Comparison of ENCODE assay signal across 39 mouse cellular contexts in genomic region chr10:127906138-127906537, GRCm38 (mm10). TPM values are rescaled to one million over a fixed set of nuclear protein-coding genes. Genes with fewer than 3 reads are reported as not detected.
"Had no signal": no experiment of that assay in that cellular context is flagged by ENCODE, and none has a peak within 500 bp of the region (broad histone marks: within the 10 kb centered on the region; RNA-seq: fewer than 3 reads in every experiment).

No protein-coding gene starts in this region.

- H3K27me3 ChIP-seq: heart, embryonic 13.5 days; heart, embryonic 15.5 days; hindbrain, embryonic 13.5 days; hindbrain, embryonic 15.5 days; kidney, embryonic 15.5 days; limb, embryonic 12.5 days had no signal

- DNase-seq: gastrocnemius, postnatal 14 days; gastrocnemius, postnatal 36 days; heart, adult 2 months; heart, postnatal 14 days; heart, postnatal 36 days; kidney, adult 11 months; kidney, adult 2 months; kidney, adult 9 months; kidney, postnatal 14 days; kidney, postnatal 36 days; layer of hippocampus, adult 9-11 months; liver had no signal

- H3K4me1 ChIP-seq: hindbrain, embryonic 15.5 days; limb, embryonic 10.5 days; limb, embryonic 12.5 days had no signal

- H3K4me3 ChIP-seq: heart, adult 2 months; heart, embryonic 13.5 days; heart, embryonic 15.5 days; hindbrain, embryonic 13.5 days; hindbrain, embryonic 15.5 days; kidney, embryonic 15.5 days; left cerebral cortex, adult 2 months; limb, embryonic 10.5 days; limb, embryonic 12.5 days had no signal

- H3K27ac ChIP-seq: heart, adult 2 months; heart, embryonic 13.5 days; heart, embryonic 15.5 days; hindbrain, embryonic 13.5 days; hindbrain, embryonic 15.5 days; hindbrain, postnatal 0 days; kidney, embryonic 15.5 days; kidney, postnatal 0 days; left cerebral cortex, adult 2 months; limb, embryonic 10.5 days; limb, embryonic 12.5 days had no signal

- H3K36me3 ChIP-seq: heart, embryonic 13.5 days; heart, embryonic 15.5 days; hindbrain, embryonic 13.5 days; hindbrain, embryonic 15.5 days; kidney, embryonic 15.5 days; limb, embryonic 10.5 days; limb, embryonic 12.5 days had no signal

RNA-seq across cellular contexts. Expression of gene Sdr9c7, which starts 7.8 kb away (rescaled TPM):
- total RNA-seq: gastrocnemius, adult 18-20 months; gastrocnemius, adult 8-10 months; gastrocnemius, postnatal 14 days; gastrocnemius, postnatal 36 days; heart, adult 2 months; heart, postnatal 36 days; hematopoietic stem cell, adult 5-6 weeks; hindbrain, postnatal 0 days; layer of hippocampus, adult 18-20 months; layer of hippocampus, adult 8-10 months; left cerebral cortex, adult 2 months; left cerebral cortex, postnatal 14 days; left cerebral cortex, postnatal 36 days had no signal
- polyA plus RNA-seq: heart, adult 2 months; heart, embryonic 11.5 days; heart, embryonic 13.5 days; heart, embryonic 15.5 days; heart, postnatal 0 days; hindbrain, embryonic 11.5 days; hindbrain, embryonic 13.5 days; hindbrain, embryonic 15.5 days; hindbrain, postnatal 0 days; intestine, embryonic 14.5 days; kidney, postnatal 0 days; limb, embryonic 10.5 days; limb, embryonic 12.5 days; liver, embryonic 11.5 days had no signal

RNA-seq across cellular contexts. Expression of gene Rdh7, which starts 17.5 kb away (rescaled TPM):
- total RNA-seq: gastrocnemius, postnatal 14 days; gastrocnemius, postnatal 36 days; heart, adult 2 months; heart, postnatal 14 days; heart, postnatal 36 days; hematopoietic stem cell, adult 5-6 weeks; hindbrain, postnatal 0 days; layer of hippocampus, adult 18-20 months; layer of hippocampus, adult 8-10 months; layer of hippocampus, postnatal 14 days; left cerebral cortex, adult 2 months; left cerebral cortex, postnatal 14 days; left cerebral cortex, postnatal 36 days had no signal
- polyA plus RNA-seq: heart, adult 2 months; heart, embryonic 11.5 days; heart, embryonic 13.5 days; heart, embryonic 15.5 days; heart, postnatal 0 days; hindbrain, embryonic 11.5 days; hindbrain, embryonic 13.5 days; hindbrain, embryonic 15.5 days; hindbrain, postnatal 0 days; kidney, embryonic 15.5 days; limb, embryonic 10.5 days; limb, embryonic 12.5 days; liver, embryonic 11.5 days had no signal

RNA-seq across cellular contexts. Expression of gene Rdh16f2, which starts 39.9 kb away (rescaled TPM):
- total RNA-seq: gastrocnemius, adult 18-20 months; gastrocnemius, adult 8-10 months; gastrocnemius, postnatal 14 days; gastrocnemius, postnatal 36 days; heart, adult 2 months; heart, postnatal 14 days; heart, postnatal 36 days; hematopoietic stem cell, adult 5-6 weeks; hindbrain, postnatal 0 days; layer of hippocampus, adult 18-20 months; layer of hippocampus, adult 8-10 months; layer of hippocampus, postnatal 14 days; left cerebral cortex, adult 2 months; left cerebral cortex, postnatal 14 days; left cerebral cortex, postnatal 36 days had no signal
- polyA plus RNA-seq: heart, adult 2 months; heart, embryonic 11.5 days; heart, embryonic 13.5 days; heart, embryonic 15.5 days; heart, postnatal 0 days; hindbrain, embryonic 11.5 days; hindbrain, embryonic 13.5 days; hindbrain, embryonic 15.5 days; hindbrain, postnatal 0 days; limb, embryonic 10.5 days; limb, embryonic 12.5 days; limb, embryonic 14.5 days; liver, embryonic 11.5 days had no signal

RNA-seq across cellular contexts. Expression of gene Rdh19, which starts 56.4 kb away (rescaled TPM):
- total RNA-seq: gastrocnemius, adult 18-20 months; gastrocnemius, adult 8-10 months; gastrocnemius, postnatal 14 days; gastrocnemius, postnatal 36 days; heart, adult 2 months; heart, postnatal 14 days; heart, postnatal 36 days; hematopoietic stem cell, adult 5-6 weeks; hindbrain, postnatal 0 days; layer of hippocampus, adult 18-20 months; layer of hippocampus, adult 8-10 months; layer of hippocampus, postnatal 14 days; left cerebral cortex, adult 2 months; left cerebral cortex, postnatal 14 days; left cerebral cortex, postnatal 36 days had no signal
- polyA plus RNA-seq: gonadal fat pad, adult 2 months; heart, adult 2 months; heart, embryonic 11.5 days; heart, embryonic 13.5 days; heart, embryonic 15.5 days; heart, postnatal 0 days; hindbrain, embryonic 11.5 days; hindbrain, embryonic 13.5 days; hindbrain, embryonic 15.5 days; hindbrain, postnatal 0 days; intestine, embryonic 14.5 days; intestine, embryonic 16.5 days; large intestine, adult 2 months; limb, embryonic 10.5 days; limb, embryonic 12.5 days; limb, embryonic 14.5 days; liver, embryonic 11.5 days had no signal
